Mouse (Mus musculus) adrenal gland, adult 18-20 months (tissue): Measurements from ENCODE around the gene Efs. TPM values are rescaled to one million over a fixed set of nuclear protein-coding genes. Genes with fewer than 3 reads are reported as not detected.
"Not testable (repeated sequence)": the region's sequence is repeated elsewhere in the genome, so short reads cannot be mapped to it uniquely, and the experiment has no call there.

Experiments used
- DNase-seq, 2 experiments: peaks; one replicate each; pipeline ENCODE4 v3.0.0; 2021 to 2022; ENCODE audit warnings: low spot score in 2 of 2
- total RNA-seq, 2 experiments: library from RNA; stranded (reverse); gene quantifications; 1 replicate in 1 of 2; 2 replicates in 1 of 2; pipeline ENCODE4 v1.2.3; 2021

The Efs gene
- total RNA-seq, 2 experiments from 2014 or later, result 2.4 to 4.9 TPM

GRCm38 (mm10) chr14:54950493-54950892 lies 24.6 kb upstream of the Efs start:
- no peak for DNase-seq

- DNase-seq, result no peak
Measured at GRCm38 (mm10) chr14:54948781-54949180, 22.9 kb upstream of the Efs start.

- DNase-seq, result not testable (repeated sequence)
Measured at GRCm38 (mm10) chr14:54947008-54947407, 21.1 kb upstream of the Efs start.

- no peak for DNase-seq
Measured at GRCm38 (mm10) chr14:54945975-54946704, 20.2 kb upstream of the Efs start.

GRCm38 (mm10) chr14:54944939-54945338 lies 19.0 kb upstream of the Efs start:
- DNase-seq, result no peak

GRCm38 (mm10) chr14:54943971-54944370 lies 18.0 kb upstream of the Efs start:
- DNase-seq, result no peak

- DNase-seq, result no peak
Measured at GRCm38 (mm10) chr14:54942479-54942878, 16.6 kb upstream of the Efs start.

GRCm38 (mm10) chr14:54941024-54941978 lies 15.4 kb upstream of the Efs start:
- no peak for DNase-seq

- DNase-seq, result no peak
Measured at GRCm38 (mm10) chr14:54940176-54940530, 14.2 kb upstream of the Efs start.

- peak; percentile 62 to 66 for DNase-seq
Measured at GRCm38 (mm10) chr14:54939434-54940175, 13.7 kb upstream of the Efs start.

GRCm38 (mm10) chr14:54938431-54939219 lies 12.7 kb upstream of the Efs start:
- no peak for DNase-seq

GRCm38 (mm10) chr14:54937361-54938182 lies 11.6 kb upstream of the Efs start:
- no peak for DNase-seq

GRCm38 (mm10) chr14:54936831-54937160 lies 10.9 kb upstream of the Efs start:
- no peak for DNase-seq

- no peak for DNase-seq
Measured at GRCm38 (mm10) chr14:54935904-54936830, 10.2 kb upstream of the Efs start, which contains the start of gene Cmtm5. Gene Cmtm5 (plus strand): TSS chr14:54936261.

GRCm38 (mm10) chr14:54932645-54933150 lies 6.8 kb upstream of the Efs start, which contains the start of gene Il25:
Gene Il25 (plus strand): TSS chr14:54932695.
- DNase-seq, result no peak

- DNase-seq, result no peak
Measured at GRCm38 (mm10) chr14:54930431-54930830, 4.5 kb upstream of the Efs start.

GRCm38 (mm10) chr14:54929801-54930200 lies 3.9 kb upstream of the Efs start:
- no peak for DNase-seq

GRCm38 (mm10) chr14:54927296-54927695 lies 1.4 kb upstream of the Efs start:
- no peak for DNase-seq
